15 mouse cellular contexts compared by ENCODE assay signal in genomic region chr7:98678441-98678840, GRCm38 (mm10). TPM values are rescaled to one million over a fixed set of nuclear protein-coding genes. Genes with fewer than 3 reads are reported as not detected.
DNase-seq lines count a peak whose midpoint lies in the region; ATAC-seq and TF ChIP-seq lines count a peak whose summit lies in the region.
"Had no signal": no experiment of that assay in that cellular context is flagged by ENCODE, and none has a peak within 500 bp of the region (broad histone marks: within the 10 kb centered on the region; RNA-seq: fewer than 3 reads in every experiment).

No protein-coding gene starts in this region.

- no peak for DNase-seq in liver, postnatal 0 days
- DNase-seq in liver, result no peak
- peak; percentile 53 for DNase-seq in kidney, adult 9 months
- DNase-seq in cerebellum, adult 11-12 months, result no peak
- no peak for DNase-seq in spleen, postnatal 4 days (ENCODE audit: low spot score in 2 of 2)
- DNase-seq: adrenal gland, postnatal 10 days; cerebellum, adult 18-20 months; left cerebral cortex, postnatal 4 days; thymus, postnatal 4 days had no signal

- H3K9me3 ChIP-seq in liver, postnatal 0 days (ENCODE audit: low read length), result no peaks in the 10 kb centered on the region
- H3K9me3 ChIP-seq in embryonic facial prominence, embryonic 13.5 days, result no peaks in the 10 kb centered on the region
- H3K9me3 ChIP-seq in heart, embryonic 12.5 days (replicated peaks), result no peaks in the 10 kb centered on the region

- no peaks in the 10 kb centered on the region for H3K36me3 ChIP-seq in liver, postnatal 0 days (replicated peaks; ENCODE audit: insufficient read depth, low read length)
- H3K36me3 ChIP-seq in embryonic facial prominence, embryonic 13.5 days, result no peaks in the 10 kb centered on the region
- H3K36me3 ChIP-seq in heart, embryonic 12.5 days, result no peaks in the 10 kb centered on the region

- TF ChIP-seq CTCF in liver, postnatal 0 days (IDR thresholded peaks at IDR 0.05; ENCODE audit: low read depth), result no peak

- 58% methylated on average over 7 of the region's 7 CpGs for WGBS in liver, postnatal 0 days (ENCODE audit: insufficient replicate concordance)
- 36% methylated on average over 7 of the region's 7 CpGs for WGBS in embryonic facial prominence, embryonic 13.5 days
- 23% methylated on average over 7 of the region's 7 CpGs for WGBS in heart, embryonic 12.5 days

- H3K27ac ChIP-seq in liver, postnatal 0 days (ENCODE audit: low read depth), result no peak overlapping the region
- no peak overlapping the region for H3K27ac ChIP-seq in embryonic facial prominence, embryonic 13.5 days
- peak overlapping the region; percentile 71 for H3K27ac ChIP-seq in heart, embryonic 12.5 days (ENCODE audit: poor library complexity, severe bottlenecking)

- no peaks in the 10 kb centered on the region for H3K27me3 ChIP-seq in liver, postnatal 0 days (ENCODE audit: insufficient read depth, low read length)
- H3K27me3 ChIP-seq in embryonic facial prominence, embryonic 13.5 days, result no peaks in the 10 kb centered on the region
- no peaks in the 10 kb centered on the region; the same call in 1 of the 2 replicates for H3K27me3 ChIP-seq in heart, embryonic 12.5 days (replicated peaks)

- no peaks in the 10 kb centered on the region for H3K4me1 ChIP-seq in liver, postnatal 0 days (ENCODE audit: insufficient read depth)
- H3K4me1 ChIP-seq in embryonic facial prominence, embryonic 13.5 days, result peaks cover 9% of the 10 kb centered on the region
- H3K4me1 ChIP-seq in heart, embryonic 12.5 days (replicated peaks), result peaks cover 14% of the 10 kb centered on the region

- H3K9ac ChIP-seq in liver, postnatal 0 days (replicated peaks), result no peak overlapping the region
- H3K9ac ChIP-seq in embryonic facial prominence, embryonic 13.5 days, result no peak overlapping the region
- 0 out of 2 replicates have a peak overlapping the region, but pooled peaks have one; percentile 40 for H3K9ac ChIP-seq in heart, embryonic 12.5 days

- ATAC-seq in liver, postnatal 0 days, result no peak
- no peak for ATAC-seq in embryonic facial prominence, embryonic 13.5 days (ENCODE audit: insufficient number of reproducible peaks, insufficient read depth, low FRiP score, low TSS enrichment, low read depth)
- no peak for ATAC-seq in heart, embryonic 12.5 days (ENCODE audit: insufficient number of reproducible peaks, low FRiP score)
- no peak for ATAC-seq in activated CD4-positive, CD25-positive, alpha-beta regulatory T cell, adult 4 months
- ATAC-seq: CD4-positive, CD25-positive, alpha-beta regulatory T cell, adult 4 months; forebrain, embryonic 14.5 days; Patski had no signal

- no peak for TF ChIP-seq EP300 in liver, postnatal 0 days (IDR thresholded peaks at IDR 0.05; ENCODE audit: low read depth)

- H3K4me3 ChIP-seq in liver, postnatal 0 days (ENCODE audit: low read depth, low read length), result no peak overlapping the region
- no peak overlapping the region for H3K4me3 ChIP-seq in embryonic facial prominence, embryonic 13.5 days
- peak overlapping the region; percentile 26 for H3K4me3 ChIP-seq in heart, embryonic 12.5 days

- H3K4me2 ChIP-seq in liver, postnatal 0 days (ENCODE audit: low read depth, low read length), result peak overlapping the region; percentile 15; the same call in 1 of the 2 replicates
- H3K4me2 ChIP-seq in embryonic facial prominence, embryonic 13.5 days, result peak overlapping the region; percentile 37
- peak overlapping the region; percentile 58 for H3K4me2 ChIP-seq in heart, embryonic 12.5 days

RNA-seq across cellular contexts. Expression of gene Emsy, which starts 21.9 kb away (rescaled TPM):
- polyA plus RNA-seq in liver, postnatal 0 days (2015; fragmentation: Nextera tagmentation; extraction: Ambion mirVana), result 3.4 and 3.7 TPM in 2 replicates
- 31.0 and 34.7 TPM in 2 replicates for polyA plus RNA-seq in embryonic facial prominence, embryonic 13.5 days (2015; fragmentation: Nextera tagmentation; extraction: Ambion mirVana)
- polyA plus RNA-seq in heart, embryonic 12.5 days (2016; fragmentation: Nextera tagmentation; extraction: Ambion mirVana), result 28.2 and 34.1 TPM in 2 replicates
- polyA plus RNA-seq in activated CD4-positive, CD25-positive, alpha-beta regulatory T cell, adult 4 months (2017; shearing (Covaris generic)), result 10 to 100 TPM; 56.4 to 59.1 TPM

RNA-seq across cellular contexts. Expression of gene Thap12, which starts 24.5 kb away (rescaled TPM):
- 14.0 and 15.7 TPM in 2 replicates for polyA plus RNA-seq in liver, postnatal 0 days (2015; fragmentation: Nextera tagmentation; extraction: Ambion mirVana)
- polyA plus RNA-seq in embryonic facial prominence, embryonic 13.5 days (2015; fragmentation: Nextera tagmentation; extraction: Ambion mirVana), result 71.7 and 75.8 TPM in 2 replicates
- 49.2 and 50.1 TPM in 2 replicates for polyA plus RNA-seq in heart, embryonic 12.5 days (2016; fragmentation: Nextera tagmentation; extraction: Ambion mirVana)
- polyA plus RNA-seq in activated CD4-positive, CD25-positive, alpha-beta regulatory T cell, adult 4 months (2017; shearing (Covaris generic)), result 10 to 100 TPM; 12.0 to 16.6 TPM
